Mouse (Mus musculus): ENCODE results near the gene Gtf2a1l. TPM values are rescaled to one million over a fixed set of nuclear protein-coding genes. Genes with fewer than 3 reads are reported as not detected.

Gene Gtf2a1l
- polyA plus RNA-seq, 1 experiment from 2014 or later = not detected

GRCm38 (mm10) chr17:88752827-88753471 lies 84.5 kb downstream of the Gtf2a1l start:
- 4% methylated on average over 17 of the region's 17 CpGs for WGBS
- Histone ChIP-seq H3K4me2 (replicated peaks; ENCODE audit: low read depth, low read length) (peak overlapping the region; percentile 47), H3K9ac (ENCODE audit: low read depth, low read length) (no peak overlapping the region; the same call in 1 of the 2 replicates), H3K27ac (ENCODE audit: low read depth, low read length) (no peak overlapping the region), H3K4me3 (ENCODE audit: low read length) (peak overlapping the region; percentile 12; the same call in 1 of the 2 replicates), H3K27me3 (ENCODE audit: control insufficient read depth, insufficient read depth, low read length) (no peaks in the 10 kb centered on the region), H3K4me1 (ENCODE audit: control insufficient read depth, insufficient read depth, low read length) (0 out of 2 replicates have a peak, but pooled peaks cover 3% of the 10 kb centered on the region), H3K9me3 (ENCODE audit: control insufficient read depth, low read length) (no peaks in the 10 kb centered on the region), H3K36me3 (ENCODE audit: control insufficient read depth, insufficient read depth, low read length) (no peaks in the 10 kb centered on the region)
- ATAC-seq (ENCODE audit: low FRiP score, low TSS enrichment) = peak; percentile 90

GRCm38 (mm10) chr17:88753472-88753857 lies 85.0 kb downstream of the Gtf2a1l start:
- no peak overlapping the region for H3K27ac ChIP-seq (ENCODE audit: low read depth, low read length)
- H3K36me3 ChIP-seq (ENCODE audit: control insufficient read depth, insufficient read depth, low read length) = no peaks in the 10 kb centered on the region
- H3K4me1 ChIP-seq (ENCODE audit: control insufficient read depth, insufficient read depth, low read length) = 0 out of 2 replicates have a peak, but pooled peaks cover 3% of the 10 kb centered on the region
- no peaks in the 10 kb centered on the region for H3K9me3 ChIP-seq (ENCODE audit: control insufficient read depth, low read length)
- no peak overlapping the region; the same call in 1 of the 2 replicates for H3K9ac ChIP-seq (ENCODE audit: low read depth, low read length)
- H3K27me3 ChIP-seq (ENCODE audit: control insufficient read depth, insufficient read depth, low read length) = no peaks in the 10 kb centered on the region
- H3K4me3 ChIP-seq (ENCODE audit: low read length) = peak overlapping the region; percentile 12; the same call in 1 of the 2 replicates
- peak; percentile 32; the same call in 1 of the 2 replicates for ATAC-seq (ENCODE audit: low FRiP score, low TSS enrichment)
- peak overlapping the region; percentile 47 for H3K4me2 ChIP-seq (replicated peaks; ENCODE audit: low read depth, low read length)
- 26% methylated on average over 12 of the region's 12 CpGs for WGBS

- H3K4me2 ChIP-seq (replicated peaks; ENCODE audit: low read depth, low read length) = no peak overlapping the region
- no peak for ATAC-seq (ENCODE audit: low FRiP score, low TSS enrichment)
- no peaks in the 10 kb centered on the region for H3K27me3 ChIP-seq (ENCODE audit: control insufficient read depth, insufficient read depth, low read length)
- H3K36me3 ChIP-seq (ENCODE audit: control insufficient read depth, insufficient read depth, low read length) = no peaks in the 10 kb centered on the region
- H3K9ac ChIP-seq (ENCODE audit: low read depth, low read length) = no peak overlapping the region
- H3K9me3 ChIP-seq (ENCODE audit: control insufficient read depth, low read length) = no peaks in the 10 kb centered on the region
- no peak overlapping the region for H3K27ac ChIP-seq (ENCODE audit: low read depth, low read length)
- WGBS = 47% methylated on average over 6 of the region's 6 CpGs
- H3K4me3 ChIP-seq (ENCODE audit: low read length) = no peak overlapping the region
- 0 out of 2 replicates have a peak, but pooled peaks cover 3% of the 10 kb centered on the region for H3K4me1 ChIP-seq (ENCODE audit: control insufficient read depth, insufficient read depth, low read length)
These were observed 87.3 kb downstream of the Gtf2a1l start for GRCm38 (mm10) chr17:88755776-88756175.

- H3K27me3 ChIP-seq (ENCODE audit: control insufficient read depth, insufficient read depth, low read length) = no peaks in the 10 kb centered on the region
- WGBS = 30% methylated on average over 9 of the region's 9 CpGs
- no peak overlapping the region for H3K27ac ChIP-seq (ENCODE audit: low read depth, low read length)
These were observed 89.6 kb downstream of the Gtf2a1l start for GRCm38 (mm10) chr17:88758003-88758437.

GRCm38 (mm10) chr17:88763396-88764135 lies 95.1 kb downstream of the Gtf2a1l start:
- Histone ChIP-seq H3K9ac (ENCODE audit: low read depth, low read length) (no peak overlapping the region), H3K4me2 (replicated peaks; ENCODE audit: low read depth, low read length) (no peak overlapping the region), H3K36me3 (ENCODE audit: control insufficient read depth, insufficient read depth, low read length) (no peaks in the 10 kb centered on the region), H3K9me3 (ENCODE audit: control insufficient read depth, low read length) (no peaks in the 10 kb centered on the region), H3K4me3 (ENCODE audit: low read length) (no peak overlapping the region), H3K27ac (ENCODE audit: low read depth, low read length) (no peak overlapping the region), H3K27me3 (ENCODE audit: control insufficient read depth, insufficient read depth, low read length) (no peaks in the 10 kb centered on the region), H3K4me1 (ENCODE audit: control insufficient read depth, insufficient read depth, low read length) (no peaks in the 10 kb centered on the region)
- WGBS = 29% methylated on average over 5 of the region's 5 CpGs
- ATAC-seq (ENCODE audit: low FRiP score, low TSS enrichment) = no peak

More at GRCm38 (mm10) chr17:88758003-88758437, 89.6 kb downstream of the Gtf2a1l start:
- no peak for ATAC-seq (ENCODE audit: low FRiP score, low TSS enrichment)
- Histone ChIP-seq H3K9ac (ENCODE audit: low read depth, low read length) (no peak overlapping the region), H3K4me2 (replicated peaks; ENCODE audit: low read depth, low read length) (no peak overlapping the region), H3K4me3 (ENCODE audit: low read length) (no peak overlapping the region), H3K9me3 (ENCODE audit: control insufficient read depth, low read length) (no peaks in the 10 kb centered on the region), H3K36me3 (ENCODE audit: control insufficient read depth, insufficient read depth, low read length) (no peaks in the 10 kb centered on the region), H3K4me1 (ENCODE audit: control insufficient read depth, insufficient read depth, low read length) (no peaks in the 10 kb centered on the region)

- Histone ChIP-seq H3K36me3 (ENCODE audit: control insufficient read depth, insufficient read depth, low read length) (no peaks in the 10 kb centered on the region), H3K4me1 (ENCODE audit: control insufficient read depth, insufficient read depth, low read length) (no peaks in the 10 kb centered on the region), H3K9me3 (ENCODE audit: control insufficient read depth, low read length) (no peaks in the 10 kb centered on the region), H3K27ac (ENCODE audit: low read depth, low read length) (no peak overlapping the region), H3K4me3 (ENCODE audit: low read length) (no peak overlapping the region), H3K9ac (ENCODE audit: low read depth, low read length) (no peak overlapping the region), H3K27me3 (ENCODE audit: control insufficient read depth, insufficient read depth, low read length) (no peaks in the 10 kb centered on the region), H3K4me2 (replicated peaks; ENCODE audit: low read depth, low read length) (no peak overlapping the region)
- 0 out of 2 replicates have a peak, but pooled peaks have one; percentile 33 for ATAC-seq (ENCODE audit: low FRiP score, low TSS enrichment)
- 60% methylated on average over 3 of the region's 3 CpGs for WGBS
These were observed 95.7 kb downstream of the Gtf2a1l start for GRCm38 (mm10) chr17:88764136-88764485.

Other genes starting within 250 kb of the Gtf2a1l start
- 12.2 and 12.6 TPM in 2 replicates for gene Foxn2, start 227.9 kb upstream of the Gtf2a1l start, polyA plus RNA-seq (2014; fragmentation: Nextera tagmentation; extraction: Ambion mirVana)
- gene Ppp1r21, start 138.5 kb upstream of the Gtf2a1l start, polyA plus RNA-seq (2014; fragmentation: Nextera tagmentation; extraction: Ambion mirVana) = 19.5 and 30.3 TPM in 2 replicates
- gene Ston1, start 71.0 kb upstream of the Gtf2a1l start, polyA plus RNA-seq (2014; fragmentation: Nextera tagmentation; extraction: Ambion mirVana) = 7.8 and 11.5 TPM in 2 replicates
- 1.1 and 1.3 TPM in 2 replicates for gene Lhcgr, start 123.3 kb downstream of the Gtf2a1l start, polyA plus RNA-seq (2014; fragmentation: Nextera tagmentation; extraction: Ambion mirVana)